Mouse (Mus musculus) spleen, postnatal 36 days (tissue): ENCODE results near the gene Pde7b.
A peak's percentile ranks its signal among the peaks of the same experiment; 100 is the strongest.

Source experiments
- DNase-seq, 2 experiments: peaks; one replicate each; pipeline ENCODE4 v3.0.0; 2022; ENCODE audit warnings: low spot score in 2 of 2, mixed read lengths in 1 of 2

Gene Pde7b

GRCm38 (mm10) chr10:20724906-20725305, at the start of gene Pde7b:
Gene Pde7b, minus strand, starts transcription at chr10:20725078.
- peak; percentile 42 to 49 for DNase-seq

GRCm38 (mm10) chr10:20772056-20772455, 47.2 kb upstream of the Pde7b start:
- DNase-seq = no peak

GRCm38 (mm10) chr10:20770418-20770888, 45.6 kb upstream of the Pde7b start:
- no peak for DNase-seq

GRCm38 (mm10) chr10:20769557-20770417, 44.9 kb upstream of the Pde7b start:
- DNase-seq = no peak

GRCm38 (mm10) chr10:20764352-20764751, 39.5 kb upstream of the Pde7b start:
- DNase-seq = no peak

GRCm38 (mm10) chr10:20758939-20759338, 34.1 kb upstream of the Pde7b start:
- no peak for DNase-seq

- DNase-seq = no peak
These were observed 33.4 kb upstream of the Pde7b start for GRCm38 (mm10) chr10:20758259-20758658.

GRCm38 (mm10) chr10:20756219-20756618, 31.3 kb upstream of the Pde7b start:
- no peak for DNase-seq

GRCm38 (mm10) chr10:20752883-20753282, 28.0 kb upstream of the Pde7b start:
- DNase-seq = no peak

- no peak for DNase-seq
These were observed 25.9 kb upstream of the Pde7b start for GRCm38 (mm10) chr10:20750642-20751251.

- no peak for DNase-seq
These were observed 24.1 kb upstream of the Pde7b start for GRCm38 (mm10) chr10:20748938-20749337.

GRCm38 (mm10) chr10:20747229-20747628, 22.4 kb upstream of the Pde7b start:
- DNase-seq = no peak

- no peak for DNase-seq
These were observed 14.9 kb upstream of the Pde7b start for GRCm38 (mm10) chr10:20739801-20740200.

GRCm38 (mm10) chr10:20737146-20737545, 12.3 kb upstream of the Pde7b start:
- DNase-seq = no peak

- DNase-seq = no peak
These were observed 11.0 kb upstream of the Pde7b start for GRCm38 (mm10) chr10:20735775-20736449.

- no peak for DNase-seq
These were observed 8.7 kb upstream of the Pde7b start for GRCm38 (mm10) chr10:20733576-20733975.

GRCm38 (mm10) chr10:20732180-20732579, 7.3 kb upstream of the Pde7b start:
- DNase-seq = no peak

- no peak for DNase-seq
These were observed 5.2 kb upstream of the Pde7b start for GRCm38 (mm10) chr10:20730034-20730433.

GRCm38 (mm10) chr10:20725384-20725983, 606 bp upstream of the Pde7b start:
- DNase-seq = no peak

- no peak for DNase-seq
These were observed 427 bp downstream of the Pde7b start for GRCm38 (mm10) chr10:20724451-20724850.

- DNase-seq = no peak
These were observed 916 bp downstream of the Pde7b start for GRCm38 (mm10) chr10:20723962-20724361.

GRCm38 (mm10) chr10:20723521-20723915, 1.4 kb downstream of the Pde7b start:
- DNase-seq = no peak
